ENCODE assay signal across 19 mouse cellular contexts in genomic region chr10:54201727-54202126, GRCm38 (mm10).
"Had no signal": no experiment of that assay in that cellular context is flagged by ENCODE, and none has a peak within 500 bp of the region (broad histone marks: within the 10 kb centered on the region; RNA-seq: fewer than 3 reads in every experiment).

No protein-coding gene starts in this region.

- H3K27ac ChIP-seq: midbrain, embryonic 10.5 days; midbrain, embryonic 12.5 days; neural tube, embryonic 13.5 days; neural tube, embryonic 15.5 days had no signal

- ATAC-seq: midbrain, embryonic 16.5 days had no signal

- DNase-seq: lung, adult 18-20 months; lung, embryonic 14.5 days; lung, postnatal 10 days; lung, postnatal 4 days; midbrain, embryonic 14.5 days; retina, postnatal 1 day; right cerebral cortex, adult 18-20 months; right cerebral cortex, postnatal 25 days; right cerebral cortex, postnatal 4 days; spleen, adult 18-20 months; thymus, adult 18-20 months; thymus, postnatal 14 days; thymus, postnatal 36 days had no signal

- H3K4me3 ChIP-seq: midbrain, embryonic 10.5 days; midbrain, embryonic 12.5 days; myocyte; neural tube, embryonic 13.5 days; neural tube, embryonic 15.5 days had no signal

- H3K9ac ChIP-seq: lung, embryonic 14.5 days; midbrain, embryonic 12.5 days; neural tube, embryonic 13.5 days; neural tube, embryonic 15.5 days had no signal

- H3K4me1 ChIP-seq: midbrain, embryonic 10.5 days; midbrain, embryonic 12.5 days; neural tube, embryonic 13.5 days; neural tube, embryonic 15.5 days had no signal

- H3K36me3 ChIP-seq: midbrain, embryonic 10.5 days; midbrain, embryonic 12.5 days; neural tube, embryonic 13.5 days; neural tube, embryonic 15.5 days had no signal

- H3K27me3 ChIP-seq: midbrain, embryonic 12.5 days; neural tube, embryonic 13.5 days; neural tube, embryonic 15.5 days had no signal

- H3K4me2 ChIP-seq: lung, embryonic 14.5 days; midbrain, embryonic 12.5 days; neural tube, embryonic 13.5 days; neural tube, embryonic 15.5 days had no signal

- H3K9me3 ChIP-seq: midbrain, embryonic 10.5 days; midbrain, embryonic 12.5 days; neural tube, embryonic 13.5 days; neural tube, embryonic 15.5 days had no signal
